Mouse (Mus musculus): ENCODE data around the gene Ints3. TPM values are rescaled to one million over a fixed set of nuclear protein-coding genes. Genes with fewer than 3 reads are reported as not detected.

The Ints3 gene
- polyA plus RNA-seq, 1 experiment from 2014 or later, result 28.6 TPM

DNA sequence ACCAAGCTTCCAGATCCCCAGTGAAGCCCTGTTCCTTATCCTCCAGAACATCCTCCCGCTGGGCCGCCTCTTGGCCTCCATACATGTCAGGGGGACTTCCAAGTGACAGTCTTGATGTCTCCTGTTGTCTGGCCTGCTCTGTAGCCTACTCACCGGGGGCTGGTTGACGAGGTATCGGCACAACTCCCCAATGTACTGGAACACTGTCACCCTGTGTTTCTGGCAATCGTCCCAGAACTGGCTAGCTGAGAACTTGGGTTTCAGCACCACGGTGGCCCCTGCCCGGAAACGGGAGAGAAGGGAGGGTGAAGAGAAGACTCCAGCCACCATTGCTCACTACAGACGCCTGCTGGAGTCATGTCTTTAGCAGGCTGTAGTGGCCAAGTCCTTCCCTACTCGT is 45.9 kb downstream of the Ints3 start:
- Histone ChIP-seq H3K4me1 (replicated peaks) (peaks cover 32% of the 10 kb centered on the region), H3K27me3 (replicated peaks) (no peaks in the 10 kb centered on the region), H3K4me3 (replicated peaks) (no peak overlapping the region), H3K9ac (no peak overlapping the region), H3K4me2 (replicated peaks) (0 out of 2 replicates have a peak overlapping the region, but pooled peaks have one; percentile 98), H3K9me3 (no peaks in the 10 kb centered on the region), H3K27ac (no peak overlapping the region), H3K36me3 (peaks cover 12% of the 10 kb centered on the region)
- WGBS, result 53% methylated on average over 11 of the region's 11 CpGs
- ATAC-seq, result no peak

DNA sequence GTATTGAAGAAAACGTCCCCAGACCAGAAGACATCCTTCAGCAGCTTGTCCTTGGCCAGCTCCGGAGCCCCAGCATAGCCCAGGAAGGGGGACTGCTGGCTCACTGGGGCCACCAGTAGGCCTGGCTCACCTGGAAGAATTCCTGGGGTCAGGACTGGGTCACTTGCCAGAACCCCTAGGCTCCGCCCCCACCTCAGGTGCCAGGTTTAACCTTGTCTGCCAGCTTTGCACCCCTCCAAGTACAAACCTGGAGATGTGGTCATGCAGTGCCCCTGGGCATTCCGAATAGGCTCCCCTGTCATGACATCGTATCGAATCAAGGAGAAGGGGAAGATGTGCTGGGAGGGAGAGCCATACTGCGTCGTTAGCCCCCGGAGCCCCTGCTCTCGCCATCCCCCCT is 46.6 kb downstream of the Ints3 start:
- H3K4me1 ChIP-seq (replicated peaks), result peaks cover 32% of the 10 kb centered on the region
- H3K4me2 ChIP-seq (replicated peaks), result no peak overlapping the region
- H3K9ac ChIP-seq, result no peak overlapping the region
- no peaks in the 10 kb centered on the region for H3K9me3 ChIP-seq
- peaks cover 5% of the 10 kb centered on the region for H3K36me3 ChIP-seq
- no peak for ATAC-seq
- no peak overlapping the region for H3K4me3 ChIP-seq (replicated peaks)
- no peaks in the 10 kb centered on the region for H3K27me3 ChIP-seq (replicated peaks)
- H3K27ac ChIP-seq, result no peak overlapping the region
- WGBS, result 90% methylated on average over 10 of the region's 10 CpGs

GRCm38 (mm10) chr3:90384851-90385375 is 48.5 kb downstream of the Ints3 start:
- Histone ChIP-seq H3K27me3 (replicated peaks) (no peaks in the 10 kb centered on the region), H3K36me3 (no peaks in the 10 kb centered on the region), H3K4me2 (replicated peaks) (no peak overlapping the region), H3K4me3 (replicated peaks) (no peak overlapping the region), H3K9ac (no peak overlapping the region), H3K4me1 (replicated peaks) (peaks cover 23% of the 10 kb centered on the region), H3K9me3 (no peaks in the 10 kb centered on the region), H3K27ac (no peak overlapping the region)
- ATAC-seq, result no peak
- 26% methylated on average over 7 of the region's 7 CpGs for WGBS

DNA sequence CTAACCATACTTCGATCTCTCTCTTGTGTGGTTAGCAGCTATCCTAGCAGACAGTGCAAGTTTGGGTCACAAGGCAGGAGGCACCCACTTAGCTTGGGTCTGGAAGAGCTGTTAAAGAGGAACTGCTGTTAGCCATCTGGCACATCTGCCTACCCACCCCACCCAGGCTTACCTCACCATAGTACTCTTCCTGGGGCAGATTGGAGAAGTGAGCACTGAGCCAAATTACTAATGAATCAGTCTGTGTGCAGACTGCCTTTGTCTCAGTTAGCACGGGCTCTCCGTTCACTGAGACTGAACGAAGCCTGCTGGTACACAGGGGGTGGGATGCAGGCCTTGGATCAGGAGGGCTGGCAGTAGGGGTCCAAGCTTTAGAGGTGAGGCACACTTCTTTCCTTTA is 49.7 kb downstream of the Ints3 start:
- no peak for ATAC-seq
- 86% methylated on average over 4 of the region's 4 CpGs for WGBS
- Histone ChIP-seq H3K4me2 (replicated peaks) (no peak overlapping the region), H3K27ac (no peak overlapping the region), H3K4me1 (replicated peaks) (peaks cover 14% of the 10 kb centered on the region), H3K27me3 (replicated peaks) (no peaks in the 10 kb centered on the region), H3K9me3 (no peaks in the 10 kb centered on the region), H3K9ac (no peak overlapping the region), H3K4me3 (replicated peaks) (no peak overlapping the region), H3K36me3 (no peaks in the 10 kb centered on the region)

DNA sequence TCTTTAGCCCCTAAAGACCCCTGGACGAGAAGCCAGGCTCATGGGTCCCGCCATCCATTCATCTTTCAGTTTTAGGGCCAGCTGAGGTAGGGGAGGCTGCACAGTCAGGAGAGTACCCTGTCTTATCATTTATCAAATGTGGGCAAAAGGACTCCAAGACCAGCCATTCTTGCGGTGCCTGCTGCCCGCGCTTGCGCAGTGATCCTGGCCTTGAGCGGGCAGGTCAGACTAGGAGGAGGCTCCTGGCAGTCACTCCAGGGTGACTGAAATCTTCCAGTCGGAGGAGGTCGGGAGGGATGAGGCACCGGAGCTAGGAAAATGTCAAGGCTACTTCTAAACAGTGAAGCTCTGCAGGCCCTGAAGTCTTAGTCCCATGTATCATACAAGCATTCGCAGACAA is 51.7 kb downstream of the Ints3 start:
- no peak overlapping the region for H3K9ac ChIP-seq
- no peak overlapping the region for H3K4me3 ChIP-seq (replicated peaks)
- no peaks in the 10 kb centered on the region for H3K36me3 ChIP-seq
- no peaks in the 10 kb centered on the region for H3K27me3 ChIP-seq (replicated peaks)
- 0 out of 2 replicates have a peak, but pooled peaks cover 6% of the 10 kb centered on the region for H3K4me1 ChIP-seq (replicated peaks)
- 40% methylated on average over 11 of the region's 11 CpGs for WGBS
- H3K27ac ChIP-seq, result no peak overlapping the region
- H3K9me3 ChIP-seq, result no peaks in the 10 kb centered on the region
- no peak for ATAC-seq
- no peak overlapping the region for H3K4me2 ChIP-seq (replicated peaks)

GRCm38 (mm10) chr3:90378496-90378895 is 54.9 kb downstream of the Ints3 start:
- H3K9ac ChIP-seq, result no peak overlapping the region
- no peaks in the 10 kb centered on the region for H3K9me3 ChIP-seq
- peaks cover 4% of the 10 kb centered on the region; the same call in 1 of the 2 replicates for H3K4me1 ChIP-seq (replicated peaks)
- H3K27ac ChIP-seq, result no peak overlapping the region
- no peak overlapping the region for H3K4me3 ChIP-seq (replicated peaks)
- 78% methylated on average over 5 of the region's 5 CpGs for WGBS
- no peak for ATAC-seq
- no peak overlapping the region for H3K4me2 ChIP-seq (replicated peaks)
- no peaks in the 10 kb centered on the region for H3K36me3 ChIP-seq
- no peaks in the 10 kb centered on the region for H3K27me3 ChIP-seq (replicated peaks)

DNA sequence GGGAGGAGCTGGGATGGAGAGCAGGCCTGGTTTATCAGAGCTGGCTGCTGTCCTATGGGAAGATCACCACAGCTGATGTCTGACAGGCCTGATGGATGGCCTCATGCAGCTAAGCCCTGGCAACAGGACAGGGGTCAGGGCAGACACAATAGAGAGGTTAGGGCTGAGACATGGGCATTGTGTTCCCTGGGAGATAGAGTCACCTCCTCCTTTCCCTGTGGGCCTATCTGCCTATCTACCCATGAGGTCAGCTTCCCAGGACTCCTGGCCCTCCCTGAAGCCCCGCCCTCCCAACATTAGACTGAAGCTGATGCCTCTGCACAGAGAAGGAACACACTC is 57.2 kb downstream of the Ints3 start:
- 75% methylated on average over 1 of the region's 1 CpGs for whole genome bisulfite sequencing
- 0 out of 2 replicates have a peak, but pooled peaks have one; percentile 9 for ATAC-seq
- Histone ChIP-seq H3K27me3 (replicated peaks) (no peaks in the 10 kb centered on the region), H3K4me3 (replicated peaks) (no peak overlapping the region), H3K27ac (no peak overlapping the region), H3K9me3 (no peaks in the 10 kb centered on the region), H3K4me2 (replicated peaks) (no peak overlapping the region), H3K36me3 (no peaks in the 10 kb centered on the region), H3K4me1 (replicated peaks) (peaks cover 4% of the 10 kb centered on the region; the same call in 1 of the 2 replicates), H3K9ac (no peak overlapping the region)

GRCm38 (mm10) chr3:90375562-90376246 is 57.7 kb downstream of the Ints3 start:
- Histone ChIP-seq H3K9me3 (no peaks in the 10 kb centered on the region), H3K36me3 (no peaks in the 10 kb centered on the region), H3K27ac (no peak overlapping the region), H3K27me3 (replicated peaks) (no peaks in the 10 kb centered on the region), H3K4me2 (replicated peaks) (no peak overlapping the region), H3K9ac (no peak overlapping the region), H3K4me3 (replicated peaks) (no peak overlapping the region), H3K4me1 (replicated peaks) (peaks cover 4% of the 10 kb centered on the region; the same call in 1 of the 2 replicates)
- 47% methylated on average over 3 of the region's 3 CpGs for WGBS
- ATAC-seq, result peak; percentile 24; the same call in 1 of the 2 replicates

DNA sequence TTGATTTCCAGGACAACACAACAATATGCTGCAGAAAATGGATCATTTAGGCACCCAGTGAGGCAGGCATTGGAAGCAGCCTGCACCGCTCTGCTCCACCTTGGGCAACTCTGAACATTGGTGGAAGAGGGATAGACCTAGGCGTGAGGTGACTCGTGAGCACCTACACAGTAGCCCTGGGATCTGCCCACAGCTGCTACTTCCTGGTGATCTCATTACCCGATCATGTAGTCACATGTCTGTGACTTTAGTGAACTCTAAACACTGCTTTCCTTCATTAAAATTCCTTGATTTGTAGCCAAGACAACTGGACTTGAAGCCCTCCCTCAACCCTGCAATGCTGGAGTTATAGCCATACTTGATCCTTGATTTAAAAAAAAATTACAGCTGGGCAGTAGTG is 59.1 kb downstream of the Ints3 start:
- 0 out of 2 replicates have a peak, but pooled peaks have one; percentile 37 for ATAC-seq
- Histone ChIP-seq H3K9ac (no peak overlapping the region), H3K27ac (no peak overlapping the region), H3K4me1 (replicated peaks) (peaks cover 4% of the 10 kb centered on the region; the same call in 1 of the 2 replicates), H3K9me3 (no peaks in the 10 kb centered on the region), H3K27me3 (replicated peaks) (no peaks in the 10 kb centered on the region), H3K4me3 (replicated peaks) (no peak overlapping the region), H3K4me2 (replicated peaks) (no peak overlapping the region), H3K36me3 (no peaks in the 10 kb centered on the region)
- 73% methylated on average over 4 of the region's 4 CpGs for WGBS

- Histone ChIP-seq H3K27me3 (replicated peaks) (no peaks in the 10 kb centered on the region), H3K9me3 (no peaks in the 10 kb centered on the region), H3K9ac (no peak overlapping the region), H3K36me3 (no peaks in the 10 kb centered on the region), H3K4me1 (replicated peaks) (peaks cover 4% of the 10 kb centered on the region; the same call in 1 of the 2 replicates), H3K4me2 (replicated peaks) (no peak overlapping the region), H3K27ac (no peak overlapping the region), H3K4me3 (replicated peaks) (no peak overlapping the region)
- ATAC-seq, result peak; percentile 70
- 26% methylated on average over 4 of the region's 4 CpGs for WGBS
These were observed 59.9 kb downstream of the Ints3 start for GRCm38 (mm10) chr3:90373432-90374028.

GRCm38 (mm10) chr3:90372817-90373216 is 60.6 kb downstream of the Ints3 start:
- 65% methylated on average over 5 of the region's 5 CpGs for WGBS
- no peak for ATAC-seq

GRCm38 (mm10) chr3:90371857-90372256 is 61.6 kb downstream of the Ints3 start:
- H3K4me3 ChIP-seq (replicated peaks), result no peak overlapping the region
- 71% methylated on average over 7 of the region's 7 CpGs for WGBS
- H3K4me1 ChIP-seq (replicated peaks), result peaks cover 4% of the 10 kb centered on the region; the same call in 1 of the 2 replicates
- ATAC-seq, result no peak
- no peaks in the 10 kb centered on the region for H3K27me3 ChIP-seq (replicated peaks)
- no peak overlapping the region for H3K4me2 ChIP-seq (replicated peaks)
- H3K9me3 ChIP-seq, result no peaks in the 10 kb centered on the region
- H3K9ac ChIP-seq, result no peak overlapping the region
- no peak overlapping the region for H3K27ac ChIP-seq
- H3K36me3 ChIP-seq, result no peaks in the 10 kb centered on the region

More at GRCm38 (mm10) chr3:90372817-90373216, 60.6 kb downstream of the Ints3 start:
- no peak overlapping the region for H3K27ac ChIP-seq
- no peak overlapping the region for H3K4me3 ChIP-seq (replicated peaks)
- H3K9me3 ChIP-seq, result no peaks in the 10 kb centered on the region
- H3K4me2 ChIP-seq (replicated peaks), result no peak overlapping the region
- H3K27me3 ChIP-seq (replicated peaks), result no peaks in the 10 kb centered on the region
- H3K9ac ChIP-seq, result no peak overlapping the region
- H3K4me1 ChIP-seq (replicated peaks), result peaks cover 4% of the 10 kb centered on the region; the same call in 1 of the 2 replicates
- H3K36me3 ChIP-seq, result no peaks in the 10 kb centered on the region

All from intestine, embryonic 15.5 days (tissue).